Mouse (Mus musculus) embryo, embryonic 11.5 days (tissue): ENCODE results near the gene Kcnab2.

Experiments used
- DNase-seq: peaks from one replicate; pipeline ENCODE4 v3.0.0-alpha.2; 2012; ENCODE audit warnings: low read depth, low spot score

The Kcnab2 gene

GRCm38 (mm10) chr4:152453079-152453478, 24.6 kb downstream of the Kcnab2 start:
- DNase-seq: no peak

GRCm38 (mm10) chr4:152451371-152451770, 26.3 kb downstream of the Kcnab2 start:
- DNase-seq: no peak

GRCm38 (mm10) chr4:152448666-152449018, 29.0 kb downstream of the Kcnab2 start:
- no peak for DNase-seq

GRCm38 (mm10) chr4:152447731-152448665, 29.7 kb downstream of the Kcnab2 start:
- DNase-seq: no peak

- no peak for DNase-seq
Measured at GRCm38 (mm10) chr4:152446178-152446577, 31.5 kb downstream of the Kcnab2 start.

GRCm38 (mm10) chr4:152441536-152441935, 36.1 kb downstream of the Kcnab2 start:
- no peak for DNase-seq

GRCm38 (mm10) chr4:152440882-152441281, 36.8 kb downstream of the Kcnab2 start:
- DNase-seq: no peak

- peak; percentile 56 for DNase-seq
Measured at GRCm38 (mm10) chr4:152435255-152435654, 42.4 kb downstream of the Kcnab2 start.

GRCm38 (mm10) chr4:152434836-152435235, 42.8 kb downstream of the Kcnab2 start:
- DNase-seq: peak; percentile 83

- DNase-seq: no peak
Measured at GRCm38 (mm10) chr4:152432308-152432707, 45.4 kb downstream of the Kcnab2 start.

- DNase-seq: no peak
Measured at GRCm38 (mm10) chr4:152428259-152428658, 49.4 kb downstream of the Kcnab2 start.

GRCm38 (mm10) chr4:152424922-152425321, 52.7 kb downstream of the Kcnab2 start:
- DNase-seq: no peak

- DNase-seq: peak; percentile 53
Measured at GRCm38 (mm10) chr4:152424341-152424740, 53.3 kb downstream of the Kcnab2 start.

- no peak for DNase-seq
Measured at GRCm38 (mm10) chr4:152423576-152423975, 54.1 kb downstream of the Kcnab2 start.

- no peak for DNase-seq
Measured at GRCm38 (mm10) chr4:152418229-152419060, 59.2 kb downstream of the Kcnab2 start.

- DNase-seq: no peak
Measured at GRCm38 (mm10) chr4:152412524-152413080, 65.1 kb downstream of the Kcnab2 start.

GRCm38 (mm10) chr4:152410961-152411360, 66.7 kb downstream of the Kcnab2 start:
- DNase-seq: no peak

GRCm38 (mm10) chr4:152406531-152406930, 71.1 kb downstream of the Kcnab2 start:
- DNase-seq: no peak

- no peak for DNase-seq
Measured at GRCm38 (mm10) chr4:152405671-152406201, 71.9 kb downstream of the Kcnab2 start.

- no peak for DNase-seq
Measured at GRCm38 (mm10) chr4:152405143-152405542, 72.5 kb downstream of the Kcnab2 start.

GRCm38 (mm10) chr4:152398926-152399325, 78.7 kb downstream of the Kcnab2 start:
- DNase-seq: no peak

- DNase-seq: no peak
Measured at GRCm38 (mm10) chr4:152392627-152393026, 85.0 kb downstream of the Kcnab2 start.
